Mouse (Mus musculus): Measurements from ENCODE around the gene Slc6a20b. TPM values are rescaled to one million over a fixed set of nuclear protein-coding genes. Genes with fewer than 3 reads are reported as not detected.

Gene Slc6a20b
- polyA plus RNA-seq, 1 experiment from 2014 or later: 0.29 TPM

DNA sequence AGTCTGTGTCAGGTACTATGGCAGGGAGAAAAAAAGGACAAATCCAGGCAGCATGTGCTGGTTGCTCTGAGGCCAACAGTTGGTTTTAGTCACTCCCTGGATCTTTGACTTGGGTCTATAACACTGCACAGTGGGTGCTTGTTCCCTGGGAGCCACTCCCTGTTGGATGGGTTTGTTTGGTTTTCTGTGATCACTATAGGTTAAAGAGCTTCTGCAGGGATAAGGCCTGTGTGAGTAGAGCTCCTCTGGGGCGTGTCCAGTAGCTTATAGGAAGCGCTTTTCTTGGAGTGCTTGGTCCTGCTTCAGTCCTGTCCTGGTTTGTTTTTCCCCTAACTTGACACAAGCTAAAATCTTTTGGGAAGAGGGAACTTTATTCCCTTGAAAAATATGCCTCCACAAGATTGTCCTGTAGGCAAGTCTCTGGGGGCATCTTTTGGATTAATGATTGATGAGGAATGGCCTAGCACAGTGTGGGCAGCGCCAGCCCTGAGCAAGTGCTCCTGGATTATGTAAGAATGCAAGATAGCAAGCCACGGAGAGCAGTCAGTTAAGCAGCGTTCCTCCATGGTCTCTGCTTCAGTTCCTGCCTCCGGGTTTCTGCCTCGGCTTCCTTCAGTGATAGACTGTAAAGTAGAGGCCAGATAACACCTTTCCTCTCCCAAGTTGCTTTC is 43.0 kb downstream of the Slc6a20b start:
- Histone ChIP-seq H3K36me3 (peaks cover 38% of the 10 kb centered on the region), H3K4me1 (no peaks in the 10 kb centered on the region)

GRCm38 (mm10) chr9:123577360-123578192 is 54.8 kb downstream of the Slc6a20b start:
- Histone ChIP-seq H3K4me1 (no peaks in the 10 kb centered on the region), H3K4me2 (replicated peaks) (no peak overlapping the region), H3K4me3 (replicated peaks) (no peak overlapping the region), H3K9me3 (replicated peaks) (no peaks in the 10 kb centered on the region), H3K36me3 (peaks cover 36% of the 10 kb centered on the region), H3K27me3 (no peaks in the 10 kb centered on the region), H3K9ac (no peak overlapping the region), H3K27ac (replicated peaks) (no peak overlapping the region)
- WGBS: 77% methylated on average over 10 of the region's 10 CpGs
- ATAC-seq (ENCODE audit: insufficient number of reproducible peaks, low FRiP score, low TSS enrichment, low read depth): no peak

More for the DNA sequence above, 43.0 kb downstream of the Slc6a20b start:
- no peak overlapping the region for H3K4me2 ChIP-seq (replicated peaks)
- WGBS: 88% methylated on average over 7 of the region's 7 CpGs
- no peak overlapping the region for H3K9ac ChIP-seq
- ATAC-seq (ENCODE audit: insufficient number of reproducible peaks, low FRiP score, low TSS enrichment, low read depth): no peak
- no peak overlapping the region for H3K27ac ChIP-seq (replicated peaks)
- no peaks in the 10 kb centered on the region for H3K9me3 ChIP-seq (replicated peaks)
- no peaks in the 10 kb centered on the region for H3K27me3 ChIP-seq
- H3K4me3 ChIP-seq (replicated peaks): no peak overlapping the region

- 26% methylated on average over 3 of the region's 3 CpGs for WGBS
- H3K9ac ChIP-seq: no peak overlapping the region
- peaks cover 76% of the 10 kb centered on the region for H3K36me3 ChIP-seq
- ATAC-seq (ENCODE audit: insufficient number of reproducible peaks, low FRiP score, low TSS enrichment, low read depth): no peak
- no peaks in the 10 kb centered on the region for H3K4me1 ChIP-seq
- H3K9me3 ChIP-seq (replicated peaks): no peaks in the 10 kb centered on the region
- no peaks in the 10 kb centered on the region for H3K27me3 ChIP-seq
- H3K4me3 ChIP-seq (replicated peaks): no peak overlapping the region
- no peak overlapping the region for H3K4me2 ChIP-seq (replicated peaks)
- H3K27ac ChIP-seq (replicated peaks): no peak overlapping the region
Measured at GRCm38 (mm10) chr9:123554599-123554998, 77.8 kb downstream of the Slc6a20b start.

Other genes starting within 250 kb of the Slc6a20b start
- 53.8 and 53.9 TPM in 2 replicates for gene Limd1, start 153.9 kb downstream of the Slc6a20b start, polyA plus RNA-seq (2015; fragmentation: Nextera tagmentation; extraction: Ambion mirVana)
- gene Sacm1l, start 102.8 kb downstream of the Slc6a20b start, polyA plus RNA-seq (2015; fragmentation: Nextera tagmentation; extraction: Ambion mirVana): 47.7 and 49.0 TPM in 2 replicates
- 0.13 and 0.17 TPM in 2 replicates for gene Ccr9, start 45.9 kb upstream of the Slc6a20b start, polyA plus RNA-seq (2015; fragmentation: Nextera tagmentation; extraction: Ambion mirVana)
- 0.34 and 0.95 TPM in 2 replicates for gene Slc6a20a, start 46.3 kb upstream of the Slc6a20b start, polyA plus RNA-seq (2015; fragmentation: Nextera tagmentation; extraction: Ambion mirVana)
- gene Lztfl1, start 85.1 kb upstream of the Slc6a20b start, polyA plus RNA-seq (2015; fragmentation: Nextera tagmentation; extraction: Ambion mirVana): 60.6 and 71.8 TPM in 2 replicates
- gene Cxcr6, start 173.9 kb upstream of the Slc6a20b start, polyA plus RNA-seq (2015; fragmentation: Nextera tagmentation; extraction: Ambion mirVana): 0.55 and 0.56 TPM in 2 replicates
- gene Fyco1, start 219.3 kb upstream of the Slc6a20b start, polyA plus RNA-seq (2015; fragmentation: Nextera tagmentation; extraction: Ambion mirVana): 15.8 and 18.9 TPM in 2 replicates
- gene Xcr1, start 229.5 kb upstream of the Slc6a20b start, polyA plus RNA-seq (2015; fragmentation: Nextera tagmentation; extraction: Ambion mirVana): 0.04 TPM in 1 of 2 replicates, not detected in the other

Measured in embryonic facial prominence, embryonic 15.5 days (tissue).